Mouse (Mus musculus): Measurements from ENCODE around the gene Pecam1.
"Not testable (repeated sequence)": the region's sequence is repeated elsewhere in the genome, so short reads cannot be mapped to it uniquely, and the experiment has no call there.

Pecam1 gene

DNA sequence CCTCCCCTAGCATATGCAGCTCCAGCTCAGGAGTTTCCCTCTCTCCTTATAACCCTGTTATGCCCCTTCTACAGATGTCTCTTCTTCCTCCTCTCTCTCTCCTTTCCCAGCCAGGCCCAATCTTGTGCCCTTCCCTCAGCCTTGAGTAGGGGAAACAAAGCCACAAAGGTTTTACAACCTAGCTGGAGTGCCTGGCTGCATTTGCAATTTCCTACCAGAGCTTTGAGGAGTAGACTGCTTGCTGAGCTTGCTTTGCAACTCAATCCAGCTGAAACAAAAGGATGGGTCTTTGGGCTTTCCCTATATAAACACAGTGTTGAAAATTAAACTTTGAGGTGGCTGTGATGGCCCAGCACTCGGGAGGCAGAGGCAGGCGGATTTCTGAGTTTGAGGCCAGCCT is 117.0 kb downstream of the Pecam1 start:
- no peak for DNase-seq (ENCODE audit: low spot score in 2 of 2)

DNA sequence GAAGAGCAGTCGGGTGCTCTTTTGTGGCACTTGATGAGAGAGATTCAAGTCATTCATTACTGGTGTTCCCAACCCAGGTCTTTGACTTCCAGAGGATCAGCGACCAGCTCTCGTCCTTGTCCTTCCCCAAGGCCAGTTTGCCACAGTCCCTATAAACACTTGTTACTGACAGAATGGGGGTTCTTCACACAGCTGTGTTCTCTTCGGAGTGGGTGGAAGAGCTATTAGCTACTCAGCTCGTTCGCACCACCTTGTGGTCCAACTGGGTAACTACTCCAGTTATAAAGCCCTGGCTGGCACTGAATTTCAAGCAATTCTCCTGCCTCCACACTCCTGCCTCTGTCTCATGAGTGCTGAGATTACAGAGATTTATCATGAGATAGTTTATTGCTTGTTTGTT is 122.7 kb downstream of the Pecam1 start:
- DNase-seq (ENCODE audit: low spot score in 2 of 2): peak; percentile 30 to 74

- DNase-seq (ENCODE audit: low spot score in 2 of 2): no peak
These were observed 124.9 kb downstream of the Pecam1 start for GRCm38 (mm10) chr11:106625577-106625976.

DNA sequence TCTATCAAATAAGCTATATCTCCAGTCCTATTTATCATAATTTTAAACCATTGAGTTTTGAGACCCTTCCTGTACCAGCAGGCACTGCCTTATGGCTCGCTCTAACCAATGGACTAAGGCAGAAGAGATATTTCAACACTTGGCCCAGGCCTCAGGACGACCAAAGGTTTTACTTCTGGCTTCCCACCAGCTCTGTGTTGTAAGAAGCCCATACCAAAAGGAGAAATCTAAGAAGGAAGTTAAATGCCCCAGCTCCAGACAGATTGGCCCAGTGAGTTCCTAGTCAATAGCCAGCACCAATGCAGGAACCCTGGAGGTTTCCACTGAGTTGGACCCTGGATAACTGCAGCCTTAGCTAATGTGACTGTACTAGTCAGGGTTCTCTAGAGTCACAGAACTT is 126.8 kb downstream of the Pecam1 start:
- no peak for DNase-seq (ENCODE audit: low spot score in 2 of 2)

DNA sequence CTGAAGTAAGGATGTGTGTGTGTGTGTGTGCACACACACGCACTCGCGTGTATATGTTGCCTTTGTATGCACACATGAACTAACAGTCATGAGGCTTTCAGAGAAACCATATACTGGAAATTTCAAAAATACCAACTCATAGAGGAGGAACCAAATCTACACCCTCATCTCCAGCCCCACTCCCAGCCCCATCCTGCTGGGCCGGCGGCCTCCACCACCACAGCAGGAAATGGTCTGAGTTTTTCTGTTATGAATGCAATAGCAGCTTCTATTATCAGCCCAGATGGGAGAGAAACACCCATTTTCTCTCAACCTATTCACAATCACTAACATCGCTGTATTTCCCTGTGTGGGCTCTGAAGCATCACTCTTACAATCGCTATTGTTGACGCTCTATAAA is 128.4 kb downstream of the Pecam1 start:
- no peak for DNase-seq (ENCODE audit: low spot score in 2 of 2)

DNA sequence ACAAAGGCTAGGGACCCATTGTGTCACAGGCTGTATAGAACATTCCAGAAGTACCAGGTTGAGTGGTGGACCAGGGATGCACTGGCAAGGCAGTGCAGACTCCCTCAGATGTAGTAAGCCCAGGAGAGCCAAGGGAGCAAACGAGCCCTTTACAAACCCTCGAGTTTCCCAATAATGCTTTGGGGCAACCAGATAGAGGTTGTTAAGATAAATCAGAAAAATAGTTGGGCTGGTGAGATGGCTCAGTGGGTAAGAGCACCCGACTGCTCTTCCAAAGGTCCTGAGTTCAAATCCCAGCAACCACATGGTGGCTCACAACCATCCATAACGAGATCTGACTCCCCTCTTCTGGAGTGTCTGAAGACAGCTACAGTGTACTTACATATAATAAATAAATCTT is 131.7 kb downstream of the Pecam1 start:
- not testable (repeated sequence) for DNase-seq (ENCODE audit: low spot score in 2 of 2)

DNA sequence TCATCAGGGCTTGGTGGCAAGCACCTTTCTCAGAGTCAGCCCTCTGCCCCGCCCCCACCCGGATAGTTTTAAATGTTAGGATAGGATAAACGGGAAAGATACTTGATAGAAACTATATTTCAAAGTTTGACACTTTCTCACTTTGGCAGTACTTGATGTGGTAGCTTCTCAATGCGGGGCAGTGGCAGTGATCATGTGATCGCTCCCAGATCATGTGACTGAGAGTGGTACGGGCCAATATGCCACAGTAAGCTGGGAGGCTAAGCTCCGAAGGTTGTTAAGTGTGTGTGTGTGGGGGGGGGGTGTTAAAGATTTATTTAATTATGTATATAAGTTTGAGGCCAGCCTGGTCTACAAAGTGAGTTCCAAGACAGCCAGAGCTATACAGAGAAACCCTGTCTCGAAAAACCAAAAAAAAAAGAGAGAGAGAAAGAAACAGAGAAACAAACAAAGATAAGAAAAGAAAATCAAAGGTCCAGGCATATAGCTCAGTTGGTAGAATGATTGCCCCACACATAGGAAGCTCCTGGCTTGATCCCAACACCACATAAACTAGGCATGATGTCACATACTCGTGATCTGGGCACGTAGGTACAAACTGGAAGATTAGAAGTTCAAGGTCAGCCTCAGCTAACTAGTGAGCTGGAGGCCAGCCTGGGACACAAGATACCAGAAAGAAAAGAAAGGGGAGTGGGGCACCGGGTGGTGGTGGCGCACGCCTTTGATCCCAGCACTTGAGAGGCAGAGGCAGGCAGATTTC is 132.4 kb downstream of the Pecam1 start:
- no peak for DNase-seq (ENCODE audit: low spot score in 2 of 2)

GRCm38 (mm10) chr11:106615561-106615960 is 134.9 kb downstream of the Pecam1 start:
- DNase-seq (ENCODE audit: low spot score in 2 of 2): no peak

DNA sequence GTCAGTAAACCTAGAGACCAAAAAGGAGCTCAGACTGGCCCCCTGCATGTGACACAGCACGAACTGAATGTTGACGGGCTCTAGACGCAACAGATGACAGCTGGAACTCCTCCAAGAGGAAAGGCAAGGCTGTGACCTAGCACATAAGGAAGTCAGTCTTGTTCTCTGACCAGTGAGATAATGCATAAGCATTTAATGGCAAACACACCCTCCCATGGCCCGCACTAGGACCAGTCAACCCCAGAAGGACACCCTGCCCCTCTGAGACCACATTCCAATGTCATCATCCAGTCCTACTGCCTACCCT is 136.1 kb downstream of the Pecam1 start:
- DNase-seq (ENCODE audit: low spot score in 2 of 2): no peak

- no peak for DNase-seq (ENCODE audit: low spot score in 2 of 2)
These were observed 136.6 kb downstream of the Pecam1 start for GRCm38 (mm10) chr11:106613638-106614338.

DNA sequence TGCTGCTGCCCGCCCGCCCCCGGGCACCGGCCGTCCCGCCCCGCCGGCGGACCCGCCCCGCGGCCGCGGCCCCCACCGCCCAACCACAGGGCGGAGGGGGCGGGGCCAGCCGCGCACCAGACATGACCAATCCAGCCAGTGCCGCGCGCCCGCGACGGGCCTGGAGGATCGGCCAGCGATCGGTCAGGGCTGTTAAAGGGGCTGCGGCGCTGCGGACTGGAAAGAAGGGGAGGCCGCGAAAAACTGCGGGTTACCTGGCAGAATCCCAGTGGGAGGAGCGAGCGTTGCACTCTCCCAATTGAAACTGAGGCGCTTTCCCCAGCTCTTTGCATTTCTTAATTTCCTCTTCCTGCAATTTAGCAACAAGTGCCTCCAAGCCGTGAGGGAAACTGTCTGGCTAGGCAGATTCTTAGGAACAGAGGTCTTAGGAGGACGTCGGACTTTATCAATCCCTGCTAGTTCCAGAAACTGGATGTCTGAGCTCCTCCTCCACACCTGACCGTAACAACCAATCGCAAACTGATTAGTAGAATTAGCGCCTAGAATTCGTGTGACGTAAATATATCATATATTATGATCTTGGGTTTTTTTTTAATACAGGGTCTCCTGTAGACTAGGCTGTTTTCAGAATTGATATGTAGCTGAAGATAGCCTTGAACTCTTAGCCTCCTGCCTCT is 137.3 kb downstream of the Pecam1 start, which contains the start of gene Tex2:
Tex2 (minus strand) TSS at position 463 of the 677 bp plus-strand sequence.
- DNase-seq (ENCODE audit: low spot score in 2 of 2): peak; percentile 93 to 94

DNA sequence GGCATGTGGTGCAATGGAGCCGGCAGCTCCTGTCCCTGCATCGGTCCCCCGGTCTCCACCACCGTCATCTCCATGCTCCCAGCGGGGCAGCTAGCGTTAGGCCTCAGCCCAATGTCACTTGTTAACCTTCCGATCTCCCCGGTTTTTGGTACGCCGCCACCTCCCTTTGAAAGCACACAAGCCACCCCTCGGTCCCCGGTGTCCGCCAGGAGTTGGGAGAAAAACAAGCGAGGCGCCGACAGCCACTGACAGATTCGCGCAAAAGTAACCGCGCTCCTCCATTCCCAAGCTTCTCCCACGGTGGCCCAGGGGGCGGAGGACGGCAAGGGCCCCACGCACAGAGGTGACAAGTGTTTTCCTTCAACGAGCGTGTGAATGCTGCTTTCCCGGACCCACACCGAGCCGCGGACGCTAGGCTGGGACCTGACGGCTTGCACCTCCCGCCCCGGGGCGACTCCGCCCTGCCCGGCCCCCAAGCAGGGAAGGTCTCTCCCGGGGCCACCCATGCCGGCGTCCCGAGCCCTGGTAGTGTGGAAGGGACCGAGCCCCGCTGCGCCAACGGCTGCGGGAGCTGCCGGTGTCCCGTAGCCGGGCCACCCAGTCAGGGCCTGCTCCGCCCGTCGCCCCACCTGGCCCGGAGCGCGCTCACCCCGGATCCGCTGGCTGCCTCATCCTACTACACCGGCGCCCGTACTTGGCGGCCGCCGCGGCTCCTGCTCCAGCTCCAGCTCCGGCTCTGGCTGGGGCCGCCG is 138.0 kb downstream of the Pecam1 start:
- peak; percentile 22 to 34 for DNase-seq (ENCODE audit: low spot score in 2 of 2)

DNA sequence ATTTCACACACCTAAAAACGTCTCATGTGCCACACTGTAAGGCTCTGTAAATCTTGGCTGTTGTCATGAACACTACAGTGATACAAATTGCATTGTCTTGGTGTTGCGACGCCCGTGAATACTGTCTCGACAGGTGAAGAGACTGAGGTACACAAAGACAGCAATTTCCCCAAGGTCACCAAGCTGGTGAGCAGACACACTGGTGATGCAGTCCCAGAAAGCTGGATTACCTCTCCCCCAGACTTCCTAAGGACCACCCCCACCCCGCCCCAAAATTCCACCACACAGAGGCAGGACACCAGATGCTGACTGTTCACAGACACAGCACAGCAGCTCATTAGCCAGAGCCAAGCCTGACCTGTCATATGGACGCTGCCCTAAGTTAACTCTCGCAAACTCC is 140.7 kb downstream of the Pecam1 start:
- DNase-seq (ENCODE audit: low spot score in 2 of 2): no peak

DNA sequence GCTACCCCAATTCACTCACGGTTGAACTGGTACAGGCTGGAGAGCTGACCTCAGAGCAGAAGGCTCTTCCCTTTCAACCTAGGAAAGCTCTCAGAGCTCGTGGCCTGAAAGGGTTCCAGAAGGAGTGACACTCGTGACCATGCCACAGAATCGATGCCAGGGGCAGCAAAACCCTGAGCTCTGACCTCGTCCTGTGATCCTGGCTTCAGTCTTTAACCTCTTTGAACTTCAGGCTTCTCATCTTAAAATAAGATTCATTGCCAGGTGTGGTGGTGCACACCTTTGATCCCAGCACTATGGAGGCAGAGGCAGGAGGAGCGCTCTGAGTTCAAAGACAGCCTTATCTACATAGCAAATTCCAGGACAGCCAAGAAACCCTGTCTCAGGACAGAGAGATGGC is 143.1 kb downstream of the Pecam1 start:
- no peak for DNase-seq (ENCODE audit: low spot score in 2 of 2)

DNA sequence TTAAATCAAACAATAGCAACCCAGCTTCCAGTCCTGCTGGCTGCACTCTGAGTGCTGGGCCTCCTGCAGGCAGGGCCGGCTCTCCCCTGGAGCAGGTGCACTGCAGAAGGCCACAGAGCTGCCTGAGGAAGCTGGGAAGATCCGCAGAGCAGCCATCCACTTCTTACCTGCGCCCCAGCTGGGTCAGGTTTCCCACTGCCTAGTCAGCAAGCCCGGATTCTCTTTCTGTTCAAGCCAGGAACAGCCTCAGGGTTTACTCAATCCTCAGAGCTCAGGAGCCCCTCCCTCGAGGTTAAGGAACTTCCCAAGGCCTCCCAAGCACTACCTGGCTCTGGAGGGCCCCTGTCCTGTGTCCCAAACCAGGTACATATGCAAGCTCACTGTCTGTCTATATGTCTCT is 144.4 kb downstream of the Pecam1 start:
- DNase-seq (ENCODE audit: low spot score in 2 of 2): no peak

All from frontal cortex, postnatal 14 days (tissue).